Mouse (Mus musculus) heart, adult 2 months (tissue): ENCODE data around the gene Olfr912.

Experiments used
- CTCF ChIP-seq: fragments of 200-600 bp; IDR thresholded peaks from 2 replicates; pipeline ENCODE4 v1.8.1; 2022; ENCODE audit warnings: antibody characterized with exemption, mild to moderate bottlenecking, moderate library complexity
- EP300 ChIP-seq: fragments of 200-500 bp; IDR thresholded peaks from 2 replicates; pipeline ENCODE4 v1.6.1; 2011; ENCODE audit warnings: low read depth, low read length, control low read depth; ENCODE audit not compliant: insufficient read depth
- POLR2A ChIP-seq: fragments of 200-500 bp; IDR thresholded peaks from 2 replicates; pipeline ENCODE4 v1.6.1; 2011; ENCODE audit warnings: mild to moderate bottlenecking, low read depth, low read length, control low read depth; ENCODE audit not compliant: insufficient read depth

GRCm38 (mm10) chr9:38604802-38605201 is 24.8 kb downstream of the Olfr912 start, which contains the start of gene Olfr914:
- TF ChIP-seq POLR2A (no peak), CTCF (no peak), EP300 (no peak)
